Mouse (Mus musculus): ENCODE results near the gene Olfr140. TPM values are rescaled to one million over a fixed set of nuclear protein-coding genes. Genes with fewer than 3 reads are reported as not detected.

The Olfr140 gene
- total RNA-seq (2014; fragmentation: Nextera tagmentation) (not detected in 2 replicates), total RNA-seq (2017) (not detected in 2 replicates)

GRCm38 (mm10) chr2:90063494-90063893, at the start of gene Olfr140:
Olfr140 (minus strand) TSS chr2:90063594.
- ATAC-seq (replicated peaks; ENCODE audit: low FRiP score, low TSS enrichment, poor library complexity, severe bottlenecking): no peak

GRCm38 (mm10) chr2:90070065-90070464, 6.7 kb upstream of the Olfr140 start:
- ATAC-seq (replicated peaks; ENCODE audit: low FRiP score, low TSS enrichment, poor library complexity, severe bottlenecking): no peak

- no peak for ATAC-seq (replicated peaks; ENCODE audit: low FRiP score, low TSS enrichment, poor library complexity, severe bottlenecking)
Observed at GRCm38 (mm10) chr2:90035037-90035436, 28.4 kb downstream of the Olfr140 start, which contains the start of gene Olfr1265. Olfr1265 (plus strand) TSS chr2:90035337.

- no peak for ATAC-seq (replicated peaks; ENCODE audit: low FRiP score, low TSS enrichment, poor library complexity, severe bottlenecking)
Observed at GRCm38 (mm10) chr2:90025477-90025876, 37.9 kb downstream of the Olfr140 start, which contains the start of gene Olfr1264. Olfr1264 (minus strand) TSS chr2:90025577.

- no peak for ATAC-seq (replicated peaks; ENCODE audit: low FRiP score, low TSS enrichment, poor library complexity, severe bottlenecking)
Observed at GRCm38 (mm10) chr2:90011831-90012230, 51.6 kb downstream of the Olfr140 start, which contains the start of gene Olfr1263. Olfr1263 (plus strand) TSS chr2:90012131.

GRCm38 (mm10) chr2:89999845-90000244, 63.5 kb downstream of the Olfr140 start, which contains the start of gene Olfr1262:
Olfr1262 (plus strand) TSS chr2:90000145.
- no peak for ATAC-seq (replicated peaks; ENCODE audit: low FRiP score, low TSS enrichment, poor library complexity, severe bottlenecking)

Other genes with a start within 250 kb of the Olfr140 start
- gene Olfr1256, start 222.0 kb downstream of the Olfr140 start, total RNA-seq (2014; fragmentation: Nextera tagmentation): not detected in 2 replicates
- gene Olfr1256, start 222.0 kb downstream of the Olfr140 start, total RNA-seq (2017): not detected in 2 replicates
- not detected in 2 replicates for gene Olfr48, start 215.4 kb downstream of the Olfr140 start, total RNA-seq (2014; fragmentation: Nextera tagmentation)
- not detected in 2 replicates for gene Olfr48, start 215.4 kb downstream of the Olfr140 start, total RNA-seq (2017)
- gene Olfr1257, start 185.2 kb downstream of the Olfr140 start, total RNA-seq (2014; fragmentation: Nextera tagmentation): not detected in 2 replicates
- not detected in 2 replicates for gene Olfr1257, start 185.2 kb downstream of the Olfr140 start, total RNA-seq (2017)
- gene Olfr1258, start 136.3 kb downstream of the Olfr140 start, total RNA-seq (2014; fragmentation: Nextera tagmentation): not detected in 2 replicates
- not detected in 2 replicates for gene Olfr1258, start 136.3 kb downstream of the Olfr140 start, total RNA-seq (2017)
- not detected in 2 replicates for gene Olfr1259, start 114.9 kb downstream of the Olfr140 start, total RNA-seq (2014; fragmentation: Nextera tagmentation)
- gene Olfr1259, start 114.9 kb downstream of the Olfr140 start, total RNA-seq (2017): not detected in 2 replicates
- gene Olfr1260, start 89.3 kb downstream of the Olfr140 start, total RNA-seq (2014; fragmentation: Nextera tagmentation): not detected in 2 replicates
- gene Olfr1260, start 89.3 kb downstream of the Olfr140 start, total RNA-seq (2017): not detected in 2 replicates
- not detected in 2 replicates for gene Olfr1261, start 72.4 kb downstream of the Olfr140 start, total RNA-seq (2014; fragmentation: Nextera tagmentation)
- gene Olfr1261, start 72.4 kb downstream of the Olfr140 start, total RNA-seq (2017): not detected in 2 replicates
- gene Olfr1262, start 63.4 kb downstream of the Olfr140 start, total RNA-seq (2014; fragmentation: Nextera tagmentation): not detected in 2 replicates
- gene Olfr1262, start 63.4 kb downstream of the Olfr140 start, total RNA-seq (2017): not detected in 2 replicates
- not detected in 2 replicates for gene Olfr1263, start 51.5 kb downstream of the Olfr140 start, total RNA-seq (2014; fragmentation: Nextera tagmentation)
- not detected in 2 replicates for gene Olfr1263, start 51.5 kb downstream of the Olfr140 start, total RNA-seq (2017)
- not detected in 2 replicates for gene Olfr1264, start 38.0 kb downstream of the Olfr140 start, total RNA-seq (2014; fragmentation: Nextera tagmentation)
- not detected in 2 replicates for gene Olfr1264, start 38.0 kb downstream of the Olfr140 start, total RNA-seq (2017)
- gene Olfr1265, start 28.3 kb downstream of the Olfr140 start, total RNA-seq (2014; fragmentation: Nextera tagmentation): not detected in 2 replicates
- not detected in 2 replicates for gene Olfr1265, start 28.3 kb downstream of the Olfr140 start, total RNA-seq (2017)
- not detected in 2 replicates for gene Olfr1269, start 57.8 kb upstream of the Olfr140 start, total RNA-seq (2014; fragmentation: Nextera tagmentation)
- not detected in 2 replicates for gene Olfr1269, start 57.8 kb upstream of the Olfr140 start, total RNA-seq (2017)
- gene Olfr32, start 78.7 kb upstream of the Olfr140 start, total RNA-seq (2014; fragmentation: Nextera tagmentation): not detected in 2 replicates
- gene Olfr32, start 78.7 kb upstream of the Olfr140 start, total RNA-seq (2017): not detected in 2 replicates
- not detected in 2 replicates for gene Olfr1270, start 89.5 kb upstream of the Olfr140 start, total RNA-seq (2014; fragmentation: Nextera tagmentation)
- gene Olfr1270, start 89.5 kb upstream of the Olfr140 start, total RNA-seq (2017): not detected in 2 replicates
- gene Olfr1506, start 160.9 kb upstream of the Olfr140 start, total RNA-seq (2014; fragmentation: Nextera tagmentation): not detected in 2 replicates
- gene Olfr1506, start 160.9 kb upstream of the Olfr140 start, total RNA-seq (2017): not detected in 2 replicates
- not detected in 2 replicates for gene Olfr142, start 194.0 kb upstream of the Olfr140 start, total RNA-seq (2014; fragmentation: Nextera tagmentation)
- gene Olfr142, start 194.0 kb upstream of the Olfr140 start, total RNA-seq (2017): not detected in 2 replicates
- not detected in 2 replicates for gene Olfr1271, start 207.4 kb upstream of the Olfr140 start, total RNA-seq (2014; fragmentation: Nextera tagmentation)
- not detected in 2 replicates for gene Olfr1271, start 207.4 kb upstream of the Olfr140 start, total RNA-seq (2017)
- not detected in 2 replicates for gene Olfr1272, start 229.2 kb upstream of the Olfr140 start, total RNA-seq (2014; fragmentation: Nextera tagmentation)
- gene Olfr1272, start 229.2 kb upstream of the Olfr140 start, total RNA-seq (2017): not detected in 2 replicates